Mouse (Mus musculus) CH12.LX (cell line): ENCODE data around the gene Cog1. TPM values are rescaled to one million over a fixed set of nuclear protein-coding genes. Genes with fewer than 3 reads are reported as not detected.

ENCODE experiments used
- DNase-seq: peaks from one replicate; pipeline ENCODE4 v3.0.0-alpha.2; 2013; ENCODE audit errors: extremely low read depth
- H3K27ac ChIP-seq: 2 replicates; pipeline ENCODE4 v1.5.1; 2012; ENCODE audit warnings: low read depth, mild to moderate bottlenecking, control low read depth, moderate library complexity; ENCODE audit not compliant: insufficient read depth
- H3K27me3 ChIP-seq: replicated peaks from 2 replicates; pipeline ENCODE3; 2012; ENCODE audit warnings: inconsistent platforms
- H3K36me3 ChIP-seq, 2 experiments: replicated peaks in 1 of 2; 2 replicates each; pipeline versions ENCODE3 to v1.6.1; 2012; ENCODE audit warnings: inconsistent platforms in 1 of 2, low read length in 1 of 2, mild to moderate bottlenecking in 1 of 2, mixed read lengths in 1 of 2, moderate library complexity in 1 of 2; ENCODE audit not compliant: control insufficient read depth in 1 of 2, insufficient read depth in 1 of 2
- H3K4me1 ChIP-seq, 2 experiments: 2 replicates each; pipeline ENCODE4 v1.6.1; 2012; ENCODE audit warnings: inconsistent platforms in 1 of 2, moderate library complexity in 1 of 2; ENCODE audit not compliant: insufficient read depth in 2 of 2, control insufficient read depth in 1 of 2
- H3K4me2 ChIP-seq: 2 replicates; pipeline ENCODE4 v1.6.1; 2012; ENCODE audit warnings: low read depth, mild to moderate bottlenecking, control low read depth; ENCODE audit not compliant: poor library complexity, insufficient read depth, severe bottlenecking
- H3K4me3 ChIP-seq, 3 experiments: fragments of 150-350 bp in 1 of 3; sonication (generic) in 1 of 3; replicated peaks in 1 of 3; 2 replicates each; pipeline versions ENCODE3 to v1.5.1; 2011 to 2012; ENCODE audit warnings: low read depth in 2 of 3, low read length in 2 of 3, mild to moderate bottlenecking in 2 of 3, moderate library complexity in 2 of 3, control low read depth in 1 of 3, improper control_type of control experiment in 1 of 3, inconsistent platforms in 1 of 3, mixed read lengths in 1 of 3; ENCODE audit not compliant: poor library complexity in 1 of 3
- H3K79me2 ChIP-seq: replicated peaks from 2 replicates; pipeline ENCODE4 v1.6.1; 2012; ENCODE audit warnings: mild to moderate bottlenecking, moderate library complexity; ENCODE audit not compliant: control insufficient read depth, poor library complexity, insufficient read depth, severe bottlenecking; ENCODE audit errors: extremely low read depth
- H3K9ac ChIP-seq: 2 replicates; pipeline ENCODE4 v1.6.1; 2012; ENCODE audit warnings: low read depth, mild to moderate bottlenecking, control low read depth, moderate library complexity; ENCODE audit not compliant: insufficient read depth
- H3K9me3 ChIP-seq: replicated peaks from 2 replicates; pipeline ENCODE3; 2012; ENCODE audit warnings: low read length, inconsistent platforms, mixed read lengths
- BHLHE40 ChIP-seq: IDR thresholded peaks from 2 replicates; pipeline ENCODE4 v1.6.1; 2011; ENCODE audit warnings: mild to moderate bottlenecking, low read depth, low read length, improper control_type of control experiment
- CHD1 ChIP-seq: IDR thresholded peaks from 2 replicates; pipeline ENCODE4 v1.6.1; 2012; ENCODE audit warnings: low read depth, low read length, improper control_type of control experiment, inconsistent platforms
- CTCF ChIP-seq, 2 experiments: IDR thresholded peaks in 1 of 2; conservative IDR thresholded peaks in 1 of 2; 2 replicates each; pipeline ENCODE4 v1.5.1; 2011 to 2012; ENCODE audit warnings: low read depth in 2 of 2, low read length in 2 of 2, improper control_type of control experiment in 1 of 2, inconsistent platforms in 1 of 2, mild to moderate bottlenecking in 1 of 2, moderate library complexity in 1 of 2
- ELF1 ChIP-seq: IDR thresholded peaks from 2 replicates; pipeline ENCODE4 v1.6.1; 2014; ENCODE audit warnings: low read depth, mild to moderate bottlenecking, inconsistent platforms, low read length, improper control_type of control experiment
- HCFC1 ChIP-seq: IDR thresholded peaks from 2 replicates; pipeline ENCODE4 v1.6.1; 2012; ENCODE audit warnings: low read depth, mild to moderate bottlenecking, inconsistent platforms, low read length, improper control_type of control experiment
- JUN ChIP-seq: IDR thresholded peaks from 2 replicates; pipeline ENCODE4 v1.6.1; 2011; ENCODE audit warnings: low read depth, mild to moderate bottlenecking, low read length, improper control_type of control experiment, moderate library complexity; ENCODE audit not compliant: insufficient read depth
- JUND ChIP-seq: conservative IDR thresholded peaks from 2 replicates; pipeline ENCODE4 v1.6.1; 2011; ENCODE audit warnings: low read depth, low read length, improper control_type of control experiment
- NELFE ChIP-seq: IDR thresholded peaks from 2 replicates; pipeline ENCODE4 v1.6.1; 2011; ENCODE audit warnings: low read depth, low read length, improper control_type of control experiment
- PAX5 ChIP-seq: IDR thresholded peaks from 2 replicates; pipeline ENCODE4 v1.6.1; 2012; ENCODE audit warnings: low read length, inconsistent platforms, mixed read lengths
- POLR2AphosphoS2 ChIP-seq: IDR thresholded peaks from 2 replicates; pipeline ENCODE4 v1.6.1; 2011; ENCODE audit warnings: low read depth, low read length, improper control_type of control experiment
- UBTF ChIP-seq: IDR thresholded peaks from 2 replicates; pipeline ENCODE4 v1.6.1; 2012; ENCODE audit warnings: low read depth, mild to moderate bottlenecking, inconsistent platforms, low read length, improper control_type of control experiment, moderate library complexity
- dilution Hi-C: fragments of 300-500 bp; cut with MboI; formaldehyde crosslinking; loops from 2 replicates; pipeline ENCODE4 v1.14.3; 2020; ENCODE audit warnings: low sequenced_read_pairs; ENCODE audit not compliant: extremely low pct_unique_long_range_greater_than_20kb, extremely low pct_ligation_motif_present
- in situ Hi-C: fragments of 300-500 bp; cut with MboI; formaldehyde crosslinking; loops from 3 replicates; pipeline ENCODE4 v1.14.3; 2019; ENCODE audit warnings: low sequenced_read_pairs, low pct_ligation_motif_present, low pct_unique_long_range_greater_than_20kb, mixed read lengths
- polyA plus RNA-seq: library from polyadenylated mRNA; unstranded; fragments of >175 nt; gene quantifications from 2 replicates; pipeline ENCODE4 v1.2.1, GENCODE M21; 2012; ENCODE audit warnings: low read depth; ENCODE audit not compliant: insufficient read length
- total RNA-seq, 2 experiments: library from RNA; depleted of rRNA; stranded (reverse); fragments of 300-350 nt in 1 of 2; fragments of >200 nt in 1 of 2; gene quantifications; 2 replicates each; pipeline ENCODE4 v1.2.3; 2012 to 2014

The Cog1 gene
- total and polyA plus RNA-seq, 3 experiments: 15.8 to 38.6 (median 28.2) TPM

- in situ Hi-C loops: no loop called here
- no peaks in the 10 kb centered on the region for H3K27me3 ChIP-seq
- no peak overlapping the region for H3K27ac ChIP-seq
- no peaks in the 10 kb centered on the region for H3K9me3 ChIP-seq
- no peak for TF ChIP-seq NELFE
- TF ChIP-seq, all 38 proteins: peak for 0
- Histone ChIP-seq H3K4me3 (no peak overlapping the region), H3K4me2 (no peak overlapping the region), H3K4me1 (peaks cover 9 to 28% of the 10 kb centered on the region in 2 experiments; a peak in 3 of 4 replicates), H3K9ac (no peak overlapping the region), H3K79me2 (no peaks in the 10 kb centered on the region), H3K36me3 (peaks cover 59 to 64% of the 10 kb centered on the region in 2 experiments)
- dilution Hi-C loops: no loop called here
- no peak for DNase-seq
Observed at GRCm38 (mm10) chr11:113652516-113652915, 3.5 kb downstream of the Cog1 start.

GRCm38 (mm10) chr11:113654105-113654504 lies 5.1 kb downstream of the Cog1 start:
- dilution Hi-C loops: no loop called here
- no peak for DNase-seq
- no peak overlapping the region for H3K4me2 ChIP-seq
- TF ChIP-seq UBTF (no peak), CHD1 (no peak), POLR2AphosphoS2 (no peak), HCFC1 (no peak), JUN (no peak), BHLHE40 (no peak)
- in situ Hi-C loops: no loop called here
- H3K27me3 ChIP-seq: no peaks in the 10 kb centered on the region
- no peak overlapping the region for H3K27ac ChIP-seq
- no peak overlapping the region for H3K9ac ChIP-seq
- no peak overlapping the region for H3K4me3 ChIP-seq
- no peaks in the 10 kb centered on the region for H3K79me2 ChIP-seq
- H3K36me3 ChIP-seq: peaks cover 73 to 79% of the 10 kb centered on the region in 2 experiments
- no peaks in the 10 kb centered on the region for H3K9me3 ChIP-seq
- peaks cover 6 to 23% of the 10 kb centered on the region in 2 experiments; a peak in 2 of 4 replicates for H3K4me1 ChIP-seq

GRCm38 (mm10) chr11:113654561-113655270 lies 5.7 kb downstream of the Cog1 start:
- TF ChIP-seq PAX5 (no peak), ELF1 (no peak), CTCF (conservative IDR thresholded peaks at IDR 0.05 in 1 of 2, IDR thresholded peaks at IDR 0.05 in 1 of 2; ENCODE audit: low read depth in 2 of 2, low read length in 2 of 2) (no peak), JUND (no peak), HCFC1 (no peak)
- TF ChIP-seq, all 38 proteins: peak for 0
- dilution Hi-C loops: no loop called here
- H3K4me3 ChIP-seq: no peak overlapping the region

More at GRCm38 (mm10) chr11:113654561-113655270, 5.7 kb downstream of the Cog1 start:
- H3K27me3 ChIP-seq: no peaks in the 10 kb centered on the region
- H3K27ac ChIP-seq: no peak overlapping the region
- no peaks in the 10 kb centered on the region for H3K79me2 ChIP-seq
- peaks cover 6 to 24% of the 10 kb centered on the region in 2 experiments; a peak in 2 of 4 replicates for H3K4me1 ChIP-seq
- DNase-seq: no peak
- H3K4me2 ChIP-seq: no peak overlapping the region
- H3K36me3 ChIP-seq: peaks cover 79 to 85% of the 10 kb centered on the region in 2 experiments
- no peak overlapping the region for H3K9ac ChIP-seq
- H3K9me3 ChIP-seq: no peaks in the 10 kb centered on the region
- in situ Hi-C loops: no loop called here
